Comparison of ENCODE assay signal across 18 mouse cellular contexts in the genomic region with DNA sequence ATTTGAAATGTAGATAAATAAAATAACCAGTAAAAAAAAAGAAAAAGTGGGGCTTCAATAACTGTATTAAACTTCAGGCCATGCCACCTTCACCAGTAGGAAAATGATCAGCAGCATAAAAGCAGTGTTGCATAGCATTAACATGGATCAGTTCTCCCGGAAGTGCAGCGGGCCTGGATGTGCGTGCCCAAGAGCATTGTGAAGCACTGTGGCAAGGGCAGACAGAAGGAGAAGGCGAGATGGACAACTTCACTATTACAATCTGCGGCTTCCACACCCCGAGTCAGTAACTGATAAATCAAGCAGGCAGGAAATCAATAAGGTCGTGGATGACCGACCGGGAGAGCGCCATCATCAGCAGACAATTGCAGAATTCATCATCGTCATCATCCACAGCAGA. TPM values are rescaled to one million over a fixed set of nuclear protein-coding genes. Genes with fewer than 3 reads are reported as not detected.
A peak's percentile ranks its signal among the peaks of the same experiment; 100 is the strongest.
DNase-seq lines count a peak whose midpoint lies in the region; ATAC-seq and TF ChIP-seq lines count a peak whose summit lies in the region.
"Had no signal": no experiment of that assay in that cellular context is flagged by ENCODE, and none has a peak within 500 bp of the region (broad histone marks: within the 10 kb centered on the region; RNA-seq: fewer than 3 reads in every experiment).

No protein-coding gene starts in this region.

- H3K9ac ChIP-seq in liver, postnatal 0 days (replicated peaks): no peak overlapping the region
- no peak overlapping the region for H3K9ac ChIP-seq in limb, embryonic 11.5 days (ENCODE audit: low read length)
- H3K9ac ChIP-seq: forebrain, embryonic 15.5 days had no signal

- no peak overlapping the region for H3K27ac ChIP-seq in liver, postnatal 0 days (ENCODE audit: low read depth)
- H3K27ac ChIP-seq in embryonic facial prominence, embryonic 10.5 days (replicated peaks): no peak overlapping the region
- no peak overlapping the region for H3K27ac ChIP-seq in limb, embryonic 11.5 days (replicated peaks; ENCODE audit: low read depth, low read length)
- H3K27ac ChIP-seq: forebrain, embryonic 15.5 days had no signal

- no peaks in the 10 kb centered on the region for H3K9me3 ChIP-seq in liver, postnatal 0 days (ENCODE audit: low read length)
- no peaks in the 10 kb centered on the region for H3K9me3 ChIP-seq in embryonic facial prominence, embryonic 10.5 days
- H3K9me3 ChIP-seq in limb, embryonic 11.5 days (ENCODE audit: control insufficient read depth, low read length): no peaks in the 10 kb centered on the region
- H3K9me3 ChIP-seq: forebrain, embryonic 15.5 days had no signal

- no peak for TF ChIP-seq EP300 in liver, postnatal 0 days (IDR thresholded peaks at IDR 0.05; ENCODE audit: low read depth)

- no peak overlapping the region for H3K4me3 ChIP-seq in liver, postnatal 0 days (ENCODE audit: low read depth, low read length)
- no peak overlapping the region for H3K4me3 ChIP-seq in embryonic facial prominence, embryonic 10.5 days
- no peak overlapping the region for H3K4me3 ChIP-seq in limb, embryonic 11.5 days (ENCODE audit: low read depth, low read length)
- H3K4me3 ChIP-seq: forebrain, embryonic 15.5 days had no signal

- WGBS in liver, postnatal 0 days (ENCODE audit: insufficient replicate concordance): 45% methylated on average over 11 of the region's 11 CpGs
- 80% methylated on average over 11 of the region's 11 CpGs for WGBS in embryonic facial prominence, embryonic 10.5 days
- WGBS in limb, embryonic 11.5 days: 74% methylated on average over 11 of the region's 11 CpGs

- no peaks in the 10 kb centered on the region for H3K4me1 ChIP-seq in liver, postnatal 0 days (ENCODE audit: insufficient read depth)
- no peaks in the 10 kb centered on the region for H3K4me1 ChIP-seq in embryonic facial prominence, embryonic 10.5 days
- H3K4me1 ChIP-seq in limb, embryonic 11.5 days (ENCODE audit: control insufficient read depth, insufficient read depth, low read length): no peaks in the 10 kb centered on the region
- H3K4me1 ChIP-seq: forebrain, embryonic 15.5 days had no signal

- no peaks in the 10 kb centered on the region for H3K27me3 ChIP-seq in liver, postnatal 0 days (ENCODE audit: insufficient read depth, low read length)
- no peaks in the 10 kb centered on the region for H3K27me3 ChIP-seq in embryonic facial prominence, embryonic 10.5 days (replicated peaks; ENCODE audit: low read depth, poor library complexity, severe bottlenecking)
- H3K27me3 ChIP-seq in limb, embryonic 11.5 days (ENCODE audit: control insufficient read depth, insufficient read depth, low read length): no peaks in the 10 kb centered on the region
- H3K27me3 ChIP-seq: forebrain, embryonic 15.5 days had no signal

- H3K4me2 ChIP-seq in liver, postnatal 0 days (ENCODE audit: low read depth, low read length): no peak overlapping the region
- H3K4me2 ChIP-seq in limb, embryonic 11.5 days (ENCODE audit: low read depth, severe bottlenecking): no peak overlapping the region
- H3K4me2 ChIP-seq: forebrain, embryonic 15.5 days had no signal

- H3K36me3 ChIP-seq in liver, postnatal 0 days (replicated peaks; ENCODE audit: insufficient read depth, low read length): no peaks in the 10 kb centered on the region
- no peaks in the 10 kb centered on the region for H3K36me3 ChIP-seq in embryonic facial prominence, embryonic 10.5 days (replicated peaks)
- no peaks in the 10 kb centered on the region for H3K36me3 ChIP-seq in limb, embryonic 11.5 days (ENCODE audit: control insufficient read depth, insufficient read depth, low read length)
- H3K36me3 ChIP-seq: forebrain, embryonic 15.5 days; G1E had no signal

- peak; percentile 5 for DNase-seq in liver, postnatal 0 days
- DNase-seq in liver: no peak
- peak; percentile 26 for DNase-seq in embryo, embryonic 10.5 days (ENCODE audit: low spot score)
- peak; percentile 6 for DNase-seq in embryonic facial prominence, embryonic 10.5 days (ENCODE audit: low spot score)
- DNase-seq in limb, embryonic 11.5 days (ENCODE audit: low spot score): peak; percentile 16
- DNase-seq in spleen, postnatal 14 days (ENCODE audit: low spot score in 2 of 2): no peak
- DNase-seq in urinary bladder, adult 18-20 months (ENCODE audit: low spot score in 2 of 2): no peak
- DNase-seq: cerebellum, adult 11-12 months; heart, postnatal 14 days; kidney, postnatal 36 days; left cerebral cortex, postnatal 4 days; lung, postnatal 36 days; spleen, adult 18-20 months had no signal

- TF ChIP-seq CTCF in liver, postnatal 0 days (IDR thresholded peaks at IDR 0.05; ENCODE audit: low read depth): no peak

- ATAC-seq in liver, postnatal 0 days: no peak
- no peak for ATAC-seq in limb, embryonic 11.5 days (ENCODE audit: insufficient number of reproducible peaks, low FRiP score, low TSS enrichment, low read depth)
- ATAC-seq: forebrain, embryonic 15.5 days; intestine, postnatal 0 days had no signal

RNA-seq across cellular contexts. Expression of gene 1700021F07Rik, which starts 49.2 kb away (rescaled TPM):
- not detected in 2 replicates for polyA plus RNA-seq in liver, postnatal 0 days (2015; fragmentation: Nextera tagmentation; extraction: Ambion mirVana)
- not detected in 2 replicates for polyA plus RNA-seq in embryonic facial prominence, embryonic 10.5 days (2016; fragmentation: Nextera tagmentation; extraction: Ambion mirVana)
- polyA plus RNA-seq in limb, embryonic 11.5 days (2014; fragmentation: Nextera tagmentation; extraction: Ambion mirVana): not detected in 2 replicates
- polyA plus RNA-seq: forebrain, embryonic 15.5 days; G1E; intestine, postnatal 0 days; liver, embryonic 16.5 days; stomach, embryonic 16.5 days had no signal

Comparison
In these comparisons a context has a peak if more than half of its experiments do, and no peak if none do; other contexts are left out.
1. DNase-seq: peak in liver, postnatal 0 days (single experiment), embryo, embryonic 10.5 days (single experiment), embryonic facial prominence, embryonic 10.5 days (single experiment) and limb, embryonic 11.5 days (single experiment); none in liver (single experiment), spleen, postnatal 14 days (0 of 2) and urinary bladder, adult 18-20 months (0 of 2).